Mouse (Mus musculus) hindbrain, postnatal 0 days (tissue): ENCODE data around the gene Tbx6. TPM values are rescaled to one million over a fixed set of nuclear protein-coding genes. Genes with fewer than 3 reads are reported as not detected.

Source experiments
- ATAC-seq: fragments of 200-750 bp; cut with Nextera tagmentation; 2 replicates; pipeline ENCODE4 v1.8.0; 2017; ENCODE audit warnings: mild to moderate bottlenecking, moderate TSS enrichment, moderate library complexity
- DNase-seq: peaks from one replicate; pipeline ENCODE4 v3.0.0-alpha.2; 2015; ENCODE audit warnings: low spot score
- H3K27ac ChIP-seq: fragments of 300-500 bp; sonication (generic); 2 replicates; pipeline ENCODE4 v1.5.1; 2014; ENCODE audit warnings: mild to moderate bottlenecking
- H3K27me3 ChIP-seq: fragments of 300-500 bp; sonication (generic); 2 replicates; pipeline ENCODE4 v1.6.1; 2014; ENCODE audit warnings: low read length, mixed read lengths; ENCODE audit not compliant: insufficient read depth
- H3K36me3 ChIP-seq: fragments of 300-500 bp; sonication (generic); 2 replicates; pipeline ENCODE4 v1.6.1; 2014; ENCODE audit warnings: low read length, mixed read lengths; ENCODE audit not compliant: insufficient read depth
- H3K4me1 ChIP-seq: fragments of 300-500 bp; sonication (generic); 2 replicates; pipeline ENCODE4 v1.6.1; 2014; ENCODE audit warnings: antibody characterized with exemption, low read length, mixed read lengths; ENCODE audit not compliant: insufficient read depth
- H3K4me2 ChIP-seq: fragments of 300-500 bp; sonication (generic); 2 replicates; pipeline ENCODE4 v1.6.1; 2014; ENCODE audit warnings: low read depth, mild to moderate bottlenecking, low read length, moderate library complexity, mixed read lengths
- H3K4me3 ChIP-seq: fragments of 300-500 bp; sonication (generic); 2 replicates; pipeline ENCODE4 v1.5.1; 2014; ENCODE audit warnings: low read length
- H3K9ac ChIP-seq: fragments of 300-500 bp; sonication (generic); replicated peaks from 2 replicates; pipeline ENCODE4 v1.6.1; 2014; ENCODE audit warnings: mild to moderate bottlenecking, low read length, moderate library complexity, mixed read lengths
- H3K9me3 ChIP-seq: fragments of 300-500 bp; sonication (generic); 2 replicates; pipeline ENCODE4 v1.6.1; 2016; ENCODE audit warnings: low read length, mixed read lengths
- CTCF ChIP-seq: IDR thresholded peaks from 2 replicates; pipeline ENCODE4 v1.5.1; 2016; ENCODE audit warnings: antibody characterized with exemption, control low read depth, low read depth
- WGBS: fragments of 180-500 bp; shearing (Covaris S2); extraction: QIAGEN DNeasy Blood & Tissue Kit; methylation state at CpG from one replicate; pipeline ENCODE4 v1.1.7; 2014; 5-methylcytosine and 5-hydroxymethylcytosine counted together
- polyA plus RNA-seq: library from polyadenylated mRNA; unstranded; fragments of >200 nt; fragmentation: Nextera tagmentation; extraction: Ambion mirVana; gene quantifications from 2 replicates; pipeline ENCODE4 v1.2.1, GENCODE M21; 2015
- total RNA-seq: library from RNA; depleted of rRNA; stranded (reverse); fragments of >200 nt; gene quantifications from 2 replicates; pipeline ENCODE4 v1.2.3, GENCODE M21; 2014

Gene Tbx6
- total and polyA plus RNA-seq, 2 experiments from 2014 or later: 0.16 to 0.29 TPM

DNA sequence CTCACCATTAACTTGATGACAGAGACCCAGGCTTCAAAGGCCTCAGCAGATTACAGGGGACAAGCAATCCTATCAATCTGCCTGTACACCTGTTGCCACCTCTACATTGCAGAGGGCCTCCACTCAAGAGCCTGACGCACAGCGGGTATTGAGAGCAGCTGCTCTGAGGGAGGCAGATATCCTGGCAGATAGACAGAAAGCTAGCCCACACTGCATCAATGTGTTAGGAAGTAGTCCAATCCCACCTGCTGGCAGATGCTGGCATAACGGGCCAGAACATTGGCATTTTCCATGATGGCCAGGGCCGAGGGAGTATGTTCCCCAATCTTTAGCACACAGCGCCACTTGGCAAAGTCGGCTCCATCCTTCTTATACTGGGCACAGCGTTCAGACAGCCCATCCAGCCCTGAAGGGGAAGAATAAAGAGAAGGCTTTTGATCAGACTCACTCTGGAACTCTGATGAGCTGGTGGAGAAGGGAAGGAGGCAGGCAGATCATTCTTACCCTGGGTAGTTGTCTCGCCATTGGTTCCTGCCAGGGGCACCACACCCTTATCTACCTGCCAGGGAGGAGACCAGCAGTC is 15.2 kb downstream of the Tbx6 start:
- DNase-seq (peak; percentile 78), ATAC-seq (no peak)
- Histone ChIP-seq H3K36me3 (peaks cover 23% of the 10 kb centered on the region), H3K4me3 (peak overlapping the region; percentile 84; the same call in 1 of the 2 replicates), H3K9me3 (no peaks in the 10 kb centered on the region), H3K4me2 (peak overlapping the region; percentile 94), H3K4me1 (peaks cover 5% of the 10 kb centered on the region), H3K27me3 (no peaks in the 10 kb centered on the region), H3K9ac (peak overlapping the region; percentile 86; the same call in 1 of the 2 replicates), H3K27ac (peak overlapping the region; percentile 94; the same call in 1 of the 2 replicates)
- WGBS: 52% methylated on average over 8 of the region's 8 CpGs
- peak; percentile 68 for TF ChIP-seq CTCF

DNA sequence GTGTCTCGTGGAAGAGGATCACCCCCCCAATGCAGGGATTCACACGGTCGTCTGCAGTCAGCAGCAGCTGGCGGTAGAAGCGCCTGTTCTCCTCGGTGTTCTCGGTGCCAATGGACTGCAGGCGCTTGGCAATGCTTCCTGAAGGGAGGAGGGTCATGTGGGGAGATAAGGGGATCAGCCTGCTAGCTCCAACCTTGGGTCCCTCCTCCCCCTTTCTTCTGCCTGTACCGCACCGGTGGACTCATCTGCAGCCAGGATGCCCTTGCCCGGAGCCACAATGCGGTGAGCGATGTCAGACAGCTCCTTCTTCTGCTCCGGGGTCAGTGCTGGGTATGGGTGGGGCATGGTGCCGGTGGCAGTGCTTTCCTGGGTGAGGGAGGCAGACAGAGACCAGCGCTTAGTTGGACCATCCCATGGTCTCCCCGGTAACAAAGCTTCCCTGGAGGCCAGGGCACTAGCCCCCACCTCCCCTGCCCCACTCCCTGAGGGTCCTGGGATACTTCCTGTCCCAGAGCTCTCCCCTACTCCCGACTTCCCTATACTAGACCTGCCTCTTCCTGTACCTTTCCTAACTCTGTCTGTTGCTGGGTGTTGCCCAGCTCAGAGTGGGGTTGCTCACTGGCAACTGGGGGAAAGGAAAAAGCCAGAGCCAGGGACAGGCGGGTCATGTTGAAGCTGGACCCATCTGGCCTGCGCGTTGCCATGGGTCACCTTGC is 16.3 kb downstream of the Tbx6 start, which contains the start of gene Fam57b:
Gene Fam57b, plus strand, starts transcription at position 258 of the 716 bp plus-strand sequence.
- no peak for ATAC-seq
- H3K9me3 ChIP-seq: no peaks in the 10 kb centered on the region
- peak within 1 kb of the TSS; percentile 94 for H3K27ac ChIP-seq
- no peaks in the 10 kb centered on the region for H3K27me3 ChIP-seq
- TF ChIP-seq CTCF: no peak
- peak within 1 kb of the TSS; percentile 86 for H3K9ac ChIP-seq
- WGBS: 15% methylated on average over 21 of the region's 21 CpGs
- peak; percentile 68 for DNase-seq
- H3K4me3 ChIP-seq: peak within 1 kb of the TSS; percentile 84
- H3K4me2 ChIP-seq: peak within 1 kb of the TSS; percentile 94
- peaks cover 5% of the 10 kb centered on the region for H3K4me1 ChIP-seq
- H3K36me3 ChIP-seq: peaks cover 23% of the 10 kb centered on the region

DNA sequence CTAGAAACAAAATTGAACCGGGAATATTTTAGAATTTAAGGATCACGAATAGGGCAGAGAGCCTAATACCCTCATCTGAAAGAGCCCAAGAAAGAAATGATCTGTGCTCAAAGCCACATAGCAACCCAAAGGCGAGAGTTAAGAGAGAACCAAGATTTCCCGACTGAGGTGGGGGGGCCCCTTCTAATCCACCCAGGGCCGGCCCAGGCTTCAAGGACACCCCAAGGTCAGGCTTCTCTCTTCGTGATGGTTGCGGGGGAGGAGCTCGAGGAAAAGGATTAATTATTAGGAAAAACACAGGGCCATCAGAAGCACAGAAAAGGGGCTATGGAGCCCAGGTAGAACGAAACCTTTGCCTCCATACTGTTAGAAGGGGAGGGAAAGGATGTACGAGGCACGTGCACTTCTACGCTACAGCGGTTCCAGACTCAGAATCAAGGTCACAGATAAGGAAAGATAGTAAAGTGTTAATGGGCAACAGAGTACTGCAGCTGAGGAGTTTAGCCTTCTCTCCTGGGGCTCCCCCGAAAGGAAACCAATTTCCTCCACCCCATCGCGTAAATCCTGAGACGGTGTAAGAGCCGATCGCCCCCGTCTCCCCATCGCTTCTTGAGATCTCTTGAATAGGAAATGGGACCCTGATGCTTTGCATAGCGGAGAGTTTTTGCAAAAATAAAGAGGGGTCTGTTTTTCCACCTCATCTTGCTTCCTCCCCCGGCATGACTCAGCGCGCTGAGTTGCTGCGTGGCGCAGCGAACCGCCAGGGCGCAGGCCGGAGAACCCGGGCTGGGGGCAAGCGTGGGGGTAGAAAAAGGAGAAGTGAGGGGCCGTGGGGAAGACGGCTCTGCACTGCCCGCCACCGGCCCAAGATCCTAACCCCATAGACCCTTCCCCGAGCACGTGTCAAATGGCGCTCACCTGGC is 17.1 kb downstream of the Tbx6 start:
- Histone ChIP-seq H3K4me3 (peak overlapping the region; percentile 84), H3K36me3 (peaks cover 23% of the 10 kb centered on the region), H3K9me3 (no peaks in the 10 kb centered on the region), H3K27ac (peak overlapping the region; percentile 94), H3K4me2 (peak overlapping the region; percentile 94), H3K27me3 (no peaks in the 10 kb centered on the region), H3K4me1 (peaks cover 5% of the 10 kb centered on the region), H3K9ac (peak overlapping the region; percentile 86)
- no peak for TF ChIP-seq CTCF
- under 1% methylated on average over 40 of the region's 40 CpGs for WGBS
- ATAC-seq (no peak; the same call in 1 of the 2 replicates), DNase-seq (peak; percentile 58)

DNA sequence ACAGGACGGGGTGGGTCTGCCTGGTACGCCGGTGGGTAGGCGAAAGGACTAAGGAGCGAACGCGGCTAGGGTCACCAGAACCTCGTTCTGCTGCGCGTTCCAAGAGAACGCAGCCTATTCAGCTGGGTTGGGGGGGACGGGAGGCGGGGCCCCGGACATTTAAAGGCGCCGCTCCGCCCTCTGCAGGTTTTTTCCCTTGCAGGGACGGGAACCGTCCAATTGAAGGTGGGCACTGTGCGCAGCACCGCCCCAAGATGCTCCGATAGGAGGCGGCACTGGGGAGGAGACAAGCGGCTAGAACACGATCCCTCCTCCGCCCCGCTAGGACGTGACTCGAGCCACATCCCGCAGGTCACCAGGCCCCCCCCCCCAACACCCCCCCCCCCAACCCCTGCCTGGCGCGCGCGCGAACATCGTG is 17.8 kb downstream of the Tbx6 start:
- peak; percentile 98 for DNase-seq
- no peak for TF ChIP-seq CTCF
- H3K4me3 ChIP-seq: peak overlapping the region; percentile 84
- no peaks in the 10 kb centered on the region for H3K9me3 ChIP-seq
- H3K9ac ChIP-seq: peak overlapping the region; percentile 86
- H3K27ac ChIP-seq: peak overlapping the region; percentile 94
- H3K4me1 ChIP-seq: peaks cover 5% of the 10 kb centered on the region
- peak overlapping the region; percentile 94 for H3K4me2 ChIP-seq
- 0% methylated on average over 24 of the region's 36 CpGs for WGBS
- peak; percentile 96 for ATAC-seq
- peaks cover 28% of the 10 kb centered on the region for H3K36me3 ChIP-seq
- no peaks in the 10 kb centered on the region for H3K27me3 ChIP-seq

DNA sequence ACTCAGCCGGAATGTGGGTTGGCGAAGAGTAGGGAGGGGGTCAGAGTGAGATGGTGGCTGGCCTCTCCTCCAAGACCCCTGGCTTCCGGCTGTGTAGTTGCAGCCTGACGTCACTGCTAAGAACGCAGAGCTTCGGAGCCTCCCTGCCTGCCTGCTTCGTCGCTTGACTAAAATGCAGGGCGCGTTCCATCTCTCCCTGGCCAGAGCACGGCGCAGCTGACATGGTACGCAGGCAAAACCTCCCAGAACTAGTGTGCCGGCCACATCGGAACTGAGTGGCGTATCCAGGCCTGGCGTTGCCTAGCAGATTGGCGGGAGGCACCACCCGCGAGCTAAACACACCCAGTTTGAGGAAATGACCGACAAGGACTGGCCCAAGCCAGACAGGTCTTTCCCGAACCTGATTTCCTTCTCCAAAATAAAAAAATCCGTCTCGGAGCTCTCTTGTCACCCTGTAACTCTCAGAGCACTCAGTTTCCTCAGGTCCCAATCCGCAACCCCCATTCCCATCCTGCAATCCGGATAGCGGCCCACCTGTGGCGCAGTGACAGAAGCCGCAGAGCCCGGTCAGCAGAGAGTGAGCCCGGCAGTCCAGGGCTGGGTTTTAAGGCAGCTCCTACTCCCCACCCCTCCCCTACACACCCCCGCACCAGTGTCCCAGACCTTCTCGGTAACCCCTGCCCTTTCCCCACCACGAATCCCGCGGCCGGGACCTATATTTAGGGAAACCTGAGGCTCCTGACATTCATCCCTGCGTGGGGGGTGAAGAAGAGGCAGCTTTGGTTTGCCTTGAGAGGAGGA is 18.4 kb downstream of the Tbx6 start:
- H3K9me3 ChIP-seq: no peaks in the 10 kb centered on the region
- peak; percentile 95 for DNase-seq
- H3K27ac ChIP-seq: peak overlapping the region; percentile 94
- peak overlapping the region; percentile 78 for H3K9ac ChIP-seq
- H3K4me1 ChIP-seq: peaks cover 5% of the 10 kb centered on the region
- no peaks in the 10 kb centered on the region for H3K27me3 ChIP-seq
- peak overlapping the region; percentile 94 for H3K4me2 ChIP-seq
- peak; percentile 67 for TF ChIP-seq CTCF
- 2% methylated on average over 38 of the region's 38 CpGs for WGBS
- ATAC-seq: peak; percentile 94
- peak overlapping the region; percentile 84 for H3K4me3 ChIP-seq
- H3K36me3 ChIP-seq: peaks cover 23% of the 10 kb centered on the region
